Mouse (Mus musculus) testis, adult 2 months (tissue): ENCODE results near the gene Snai3. TPM values are rescaled to one million over a fixed set of nuclear protein-coding genes. Genes with fewer than 3 reads are reported as not detected.

Experiments used
- H3K27ac ChIP-seq: fragments of 200-500 bp; 2 replicates; pipeline ENCODE4 v1.5.1; 2012; ENCODE audit warnings: low read depth, low read length; ENCODE audit not compliant: control insufficient read depth, insufficient read depth
- H3K27me3 ChIP-seq: fragments of 200-500 bp; 2 replicates; pipeline ENCODE4 v1.6.1; 2012; ENCODE audit warnings: mild to moderate bottlenecking, low read length, moderate library complexity; ENCODE audit not compliant: control insufficient read depth, insufficient read depth
- H3K36me3 ChIP-seq: fragments of 200-500 bp; 2 replicates; pipeline ENCODE4 v1.6.1; 2012; ENCODE audit warnings: mild to moderate bottlenecking, low read length; ENCODE audit not compliant: control insufficient read depth, insufficient read depth
- H3K4me1 ChIP-seq: fragments of 200-500 bp; 2 replicates; pipeline ENCODE4 v1.6.1; 2012; ENCODE audit warnings: low read length; ENCODE audit not compliant: control insufficient read depth, insufficient read depth
- H3K4me3 ChIP-seq: fragments of 200-500 bp; 2 replicates; pipeline ENCODE4 v1.5.1; 2012; ENCODE audit warnings: low read depth, mild to moderate bottlenecking, low read length, moderate library complexity, mixed read lengths; ENCODE audit not compliant: control insufficient read depth
- CTCF ChIP-seq: fragments of 200-500 bp; IDR thresholded peaks from 2 replicates; pipeline ENCODE4 v1.5.1; 2012; ENCODE audit warnings: low read depth, mild to moderate bottlenecking, inconsistent platforms, low read length, moderate library complexity; ENCODE audit not compliant: control insufficient read depth, insufficient read depth, insufficient replicate concordance
- POLR2A ChIP-seq: fragments of 200-500 bp; IDR thresholded peaks from 2 replicates; pipeline ENCODE4 v1.6.1; 2012; ENCODE audit warnings: low read depth, mild to moderate bottlenecking, inconsistent platforms, low read length, moderate library complexity; ENCODE audit not compliant: control insufficient read depth
- polyA plus RNA-seq: library from polyadenylated mRNA; depleted of rRNA; stranded (reverse); fragments of >200 nt; gene quantifications from 2 replicates; pipeline ENCODE4 v1.2.3, GENCODE M21; 2012

The Snai3 gene
- polyA plus RNA-seq, 1 experiment, result 3.8 TPM

DNA sequence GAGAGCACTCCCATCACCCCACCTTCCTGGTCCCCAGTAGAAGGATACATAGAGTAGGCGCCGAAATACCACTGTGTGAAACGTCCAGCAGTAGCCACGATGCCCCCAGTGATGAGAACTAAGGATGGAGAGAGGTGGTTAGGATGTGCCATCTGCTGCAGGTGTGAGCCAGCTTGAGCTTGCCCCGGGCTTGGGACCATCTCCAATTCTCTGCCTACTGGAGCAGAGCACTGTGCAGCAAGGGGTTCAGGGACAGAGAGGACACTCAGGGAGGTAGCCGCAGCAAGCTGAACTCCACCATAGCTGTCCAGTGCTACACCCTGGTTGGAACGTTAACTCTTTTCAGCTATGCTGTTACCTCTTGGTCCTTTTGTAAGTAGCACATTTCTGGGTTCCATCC is 32.9 kb downstream of the Snai3 start:
- no peak overlapping the region for H3K4me3 ChIP-seq
- H3K4me1 ChIP-seq, result peaks cover 15% of the 10 kb centered on the region
- no peaks in the 10 kb centered on the region; the same call in 1 of the 2 replicates for H3K27me3 ChIP-seq
- H3K27ac ChIP-seq, result no peak overlapping the region
- H3K36me3 ChIP-seq, result no peaks in the 10 kb centered on the region
- TF ChIP-seq CTCF (no peak), POLR2A (no peak)

DNA sequence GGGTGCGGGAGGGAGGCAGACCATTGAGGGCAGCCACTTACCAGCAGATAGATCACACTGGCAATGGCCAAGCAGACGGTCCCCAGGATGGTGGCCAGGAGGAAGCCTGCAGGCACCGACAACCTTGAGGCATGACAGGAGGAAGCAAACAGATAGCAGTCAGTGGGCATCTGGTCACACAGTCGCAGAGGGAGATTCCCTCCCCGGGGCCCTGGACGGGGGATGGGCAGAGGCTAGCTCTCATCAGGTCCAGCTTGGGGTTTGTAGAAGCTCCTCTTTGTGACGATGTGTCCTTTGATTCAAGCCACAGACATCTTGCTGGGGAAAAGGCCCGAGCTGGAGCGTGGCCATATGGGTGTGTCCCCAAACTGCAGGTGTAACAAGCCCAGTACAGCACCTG is 34.4 kb downstream of the Snai3 start:
- no peaks in the 10 kb centered on the region for H3K27me3 ChIP-seq
- no peak overlapping the region for H3K4me3 ChIP-seq
- TF ChIP-seq CTCF (no peak), POLR2A (no peak)
- H3K4me1 ChIP-seq, result peaks cover 7% of the 10 kb centered on the region
- no peaks in the 10 kb centered on the region for H3K36me3 ChIP-seq
- H3K27ac ChIP-seq, result no peak overlapping the region

DNA sequence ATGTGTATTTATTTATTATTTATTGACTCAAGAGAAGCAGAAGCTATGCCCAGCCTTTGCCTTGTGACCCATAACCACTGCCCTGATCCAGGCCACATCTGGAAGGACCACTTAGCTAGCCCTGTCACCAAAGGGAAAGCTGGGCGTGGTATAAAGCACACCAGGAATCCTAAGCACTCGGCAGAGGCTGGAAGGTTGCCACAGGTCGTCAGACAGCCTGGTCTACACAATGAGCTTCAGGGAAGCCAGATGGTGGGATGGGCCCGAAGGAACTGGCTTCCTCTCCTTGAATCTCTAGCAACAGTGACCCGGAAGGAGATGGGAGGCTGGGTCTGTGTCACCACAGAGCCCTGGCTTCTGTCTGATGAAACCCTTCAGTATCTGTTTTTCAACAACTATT is 36.9 kb downstream of the Snai3 start:
- no peaks in the 10 kb centered on the region for H3K27me3 ChIP-seq
- TF ChIP-seq POLR2A, result no peak
- TF ChIP-seq CTCF, result no peak

DNA sequence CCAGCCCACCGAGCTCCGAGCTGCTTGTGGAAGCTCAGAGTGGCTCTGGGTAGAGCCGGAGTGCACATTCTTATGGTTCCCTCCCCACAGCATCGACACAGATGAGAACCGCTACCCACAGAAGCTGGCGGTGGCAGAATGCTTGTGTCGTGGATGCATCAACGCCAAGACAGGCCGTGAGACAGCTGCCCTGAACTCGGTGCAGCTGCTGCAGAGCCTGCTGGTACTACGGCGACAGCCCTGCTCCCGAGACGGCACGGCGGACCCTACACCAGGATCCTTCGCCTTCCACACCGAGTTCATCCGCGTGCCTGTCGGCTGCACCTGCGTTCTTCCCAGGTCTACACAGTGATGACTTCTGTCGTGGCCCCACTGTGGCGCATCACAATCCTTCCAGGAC is 37.3 kb downstream of the Snai3 start:
- Histone ChIP-seq H3K4me1 (no peaks in the 10 kb centered on the region), H3K27me3 (no peaks in the 10 kb centered on the region), H3K4me3 (no peak overlapping the region), H3K27ac (no peak overlapping the region), H3K36me3 (no peaks in the 10 kb centered on the region)
- TF ChIP-seq CTCF, result no peak
- no peak for TF ChIP-seq POLR2A

More for the DNA sequence above, 36.9 kb downstream of the Snai3 start:
- Histone ChIP-seq H3K27ac (no peak overlapping the region), H3K4me1 (no peaks in the 10 kb centered on the region), H3K4me3 (no peak overlapping the region), H3K36me3 (no peaks in the 10 kb centered on the region)

DNA sequence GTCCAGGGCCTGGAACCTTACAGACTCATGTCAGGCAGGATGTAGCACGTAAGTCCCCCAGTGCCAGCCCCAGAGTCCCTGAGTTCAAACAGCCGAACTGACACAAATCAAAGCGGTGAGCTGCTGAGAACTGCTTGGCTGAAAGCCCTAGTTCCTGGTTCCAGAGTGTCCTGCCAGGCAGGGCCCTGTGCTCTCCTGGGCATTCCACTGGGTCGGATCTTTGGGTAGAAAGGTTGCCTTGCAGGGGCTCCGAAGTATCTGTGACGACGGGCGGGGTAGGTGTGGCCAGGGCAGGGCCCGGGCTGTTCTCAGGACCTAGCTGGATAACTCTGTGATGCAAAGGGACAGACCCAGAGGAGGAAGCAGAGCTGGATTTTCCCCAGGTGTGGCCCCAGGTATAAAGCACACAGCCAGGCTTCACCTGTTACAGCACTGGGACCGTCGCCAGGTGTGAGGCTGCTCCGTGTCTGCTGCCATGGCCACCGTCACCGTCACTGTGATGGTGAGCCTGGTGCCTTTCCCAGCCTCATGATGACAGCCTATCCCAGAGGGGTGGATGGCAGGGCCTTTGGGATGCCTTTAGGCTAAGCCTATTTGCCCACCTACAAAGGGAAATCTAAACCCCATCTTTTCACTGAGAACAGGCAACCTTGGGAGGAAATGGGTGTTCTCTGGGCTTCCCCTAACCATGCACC is 39.0 kb downstream of the Snai3 start, which contains the start of gene Il17c:
Il17c (plus strand) TSS at position 645 of the 695 bp plus-strand sequence.
- no peak within 1 kb of the TSS for H3K4me3 ChIP-seq
- no peaks in the 10 kb centered on the region for H3K27me3 ChIP-seq
- H3K36me3 ChIP-seq, result no peaks in the 10 kb centered on the region
- no peak for TF ChIP-seq POLR2A
- no peak for TF ChIP-seq CTCF
- no peaks in the 10 kb centered on the region for H3K4me1 ChIP-seq
- no peak within 1 kb of the TSS for H3K27ac ChIP-seq

DNA sequence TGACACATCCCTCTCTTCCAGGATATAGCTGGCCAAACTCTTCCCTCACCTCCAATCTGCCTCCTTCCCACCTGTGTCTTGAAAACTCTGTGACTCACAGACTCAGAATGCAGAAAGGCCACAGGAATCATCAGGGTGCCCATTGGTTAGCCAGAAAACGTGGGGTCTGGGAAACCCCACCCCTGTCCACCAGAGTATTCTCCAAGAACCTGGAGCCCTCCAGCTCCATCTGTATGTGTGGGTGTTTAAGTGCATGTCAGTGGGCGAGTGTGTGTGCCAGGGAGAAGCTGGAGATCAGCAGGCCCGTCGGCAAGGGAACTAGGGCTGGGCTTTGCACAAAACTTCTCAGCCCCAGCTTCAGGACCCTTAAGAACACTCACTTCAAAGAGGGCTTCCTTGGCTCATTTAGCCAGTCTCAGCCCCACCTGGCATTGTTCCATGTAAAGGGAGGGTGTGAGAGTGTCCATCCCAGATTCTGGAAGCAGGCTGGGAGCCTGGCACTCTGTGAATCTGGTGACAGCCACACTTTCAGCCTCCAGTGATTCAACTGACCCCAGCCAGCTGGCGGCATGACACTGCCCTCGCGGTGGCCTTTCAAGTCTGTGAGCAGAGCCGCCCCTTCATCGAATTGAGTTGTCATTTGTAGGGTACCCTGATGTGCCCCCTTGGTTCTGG is 40.5 kb downstream of the Snai3 start:
- Histone ChIP-seq H3K36me3 (0 out of 2 replicates have a peak, but pooled peaks cover 2% of the 10 kb centered on the region), H3K27me3 (no peaks in the 10 kb centered on the region), H3K4me3 (no peak overlapping the region), H3K27ac (no peak overlapping the region), H3K4me1 (no peaks in the 10 kb centered on the region)
- TF ChIP-seq CTCF (no peak), POLR2A (no peak)

DNA sequence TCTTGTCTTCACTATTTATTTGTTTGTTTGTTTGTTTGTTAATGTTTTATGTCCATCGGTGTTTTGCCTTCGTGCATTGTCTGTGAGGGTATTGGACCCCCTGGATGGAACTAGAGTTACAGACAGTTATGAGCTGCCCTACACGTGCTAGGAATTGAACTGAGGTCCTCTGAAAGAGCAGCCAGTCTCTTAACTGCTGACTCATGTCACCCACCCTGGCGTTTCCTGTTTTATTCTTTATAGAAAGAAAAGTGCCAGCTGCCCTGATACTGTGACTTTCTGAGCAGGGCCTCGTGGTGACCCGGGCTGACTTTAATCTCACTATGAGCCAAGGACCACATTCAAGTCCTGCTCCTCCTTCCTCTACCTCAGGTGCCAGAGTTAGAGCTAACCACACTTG is 45.0 kb downstream of the Snai3 start:
- Histone ChIP-seq H3K4me1 (no peaks in the 10 kb centered on the region), H3K27ac (no peak overlapping the region), H3K4me3 (no peak overlapping the region), H3K27me3 (no peaks in the 10 kb centered on the region), H3K36me3 (peaks cover 13% of the 10 kb centered on the region)
- no peak for TF ChIP-seq POLR2A
- no peak for TF ChIP-seq CTCF
